Mouse (Mus musculus) kidney, embryonic 14.5 days (tissue): ENCODE data around the gene Olfr1497. TPM values are rescaled to one million over a fixed set of nuclear protein-coding genes. Genes with fewer than 3 reads are reported as not detected.

Source experiments
- ATAC-seq: fragments of 200-750 bp; cut with Nextera tagmentation; 2 replicates; pipeline ENCODE4 v1.8.0; 2017; ENCODE audit warnings: moderate number of reproducible peaks, mild to moderate bottlenecking, moderate TSS enrichment, moderate library complexity; ENCODE audit not compliant: low FRiP score, low TSS enrichment
- H3K27ac ChIP-seq: fragments of 300-500 bp; sonication (generic); 2 replicates; pipeline ENCODE4 v1.5.1; 2014; ENCODE audit warnings: low read depth, mild to moderate bottlenecking, low read length, moderate library complexity, mixed read lengths
- H3K27me3 ChIP-seq: fragments of 300-500 bp; sonication (generic); 2 replicates; pipeline ENCODE4 v1.6.1; 2014; ENCODE audit warnings: mild to moderate bottlenecking, low read length; ENCODE audit not compliant: control insufficient read depth, insufficient read depth
- H3K36me3 ChIP-seq: fragments of 300-500 bp; sonication (generic); 2 replicates; pipeline ENCODE4 v1.6.1; 2014; ENCODE audit warnings: low read length, mixed read lengths; ENCODE audit not compliant: control insufficient read depth, insufficient read depth
- H3K4me1 ChIP-seq: fragments of 300-500 bp; sonication (generic); 2 replicates; pipeline ENCODE4 v1.6.1; 2014; ENCODE audit warnings: low read length, mixed read lengths; ENCODE audit not compliant: control insufficient read depth, insufficient read depth
- H3K4me2 ChIP-seq: fragments of 300-500 bp; sonication (generic); replicated peaks from 2 replicates; pipeline ENCODE4 v1.6.1; 2014; ENCODE audit warnings: low read depth, mild to moderate bottlenecking, low read length
- H3K4me3 ChIP-seq: fragments of 300-500 bp; sonication (generic); 2 replicates; pipeline ENCODE4 v1.5.1; 2014; ENCODE audit warnings: mild to moderate bottlenecking, low read length
- H3K9ac ChIP-seq: fragments of 300-500 bp; sonication (generic); 2 replicates; pipeline ENCODE4 v1.6.1; 2014; ENCODE audit warnings: low read depth, mild to moderate bottlenecking, low read length, moderate library complexity
- H3K9me3 ChIP-seq: fragments of 300-500 bp; sonication (generic); 2 replicates; pipeline ENCODE4 v1.6.1; 2016; ENCODE audit warnings: low read length; ENCODE audit not compliant: control insufficient read depth
- WGBS: fragments of 180-500 bp; shearing (Covaris S2); extraction: QIAGEN DNeasy Blood & Tissue Kit; methylation state at CpG from one replicate; pipeline ENCODE4 v1.1.7; 2014; 5-methylcytosine and 5-hydroxymethylcytosine counted together
- polyA plus RNA-seq: library from polyadenylated mRNA; unstranded; fragments of >200 nt; fragmentation: Nextera tagmentation; extraction: Ambion mirVana; gene quantifications from 2 replicates; pipeline ENCODE4 v1.2.1, GENCODE M21; 2014

The Olfr1497 gene
- polyA plus RNA-seq, 1 experiment from 2014 or later: not detected

DNA sequence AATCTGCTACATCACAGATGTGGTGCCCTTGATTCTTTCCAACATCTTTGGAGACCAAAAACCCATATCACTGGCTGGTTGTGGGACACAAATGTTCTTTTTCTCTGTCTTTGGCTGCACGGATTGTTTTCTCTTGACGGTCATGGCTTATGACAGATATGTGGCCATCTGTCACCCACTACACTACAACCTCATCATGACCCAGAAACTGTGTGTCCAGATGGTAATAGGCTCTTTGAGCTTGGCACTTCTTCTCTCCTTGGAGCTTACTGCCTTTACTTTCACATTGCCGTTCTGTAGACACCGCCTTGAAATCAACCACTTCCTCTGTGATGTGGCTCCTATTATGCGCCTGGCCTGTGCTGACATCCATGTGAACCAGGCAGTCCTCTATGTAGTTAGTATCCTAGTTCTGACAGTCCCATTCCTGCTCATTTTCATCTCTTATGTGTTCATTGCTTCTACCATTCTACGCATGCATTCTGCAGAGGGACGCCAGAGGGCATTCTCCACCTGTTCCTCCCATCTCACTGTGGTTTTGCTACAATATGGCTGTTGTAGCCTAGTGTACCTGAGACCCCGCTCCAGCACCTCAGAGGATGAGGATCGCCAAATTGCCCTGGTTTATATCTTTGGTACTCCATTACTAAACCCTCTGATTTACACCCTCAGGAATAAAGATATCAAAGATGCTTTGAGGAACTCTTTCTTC is 29.3 kb downstream of the Olfr1497 start:
- WGBS: 89% methylated on average over 9 of the region's 9 CpGs
- no peak overlapping the region for H3K4me3 ChIP-seq
- H3K27me3 ChIP-seq: no peaks in the 10 kb centered on the region
- H3K9ac ChIP-seq: no peak overlapping the region
- H3K4me1 ChIP-seq: no peaks in the 10 kb centered on the region
- no peak for ATAC-seq
- H3K27ac ChIP-seq: no peak overlapping the region
- H3K36me3 ChIP-seq: no peaks in the 10 kb centered on the region
- no peak overlapping the region for H3K4me2 ChIP-seq
- H3K9me3 ChIP-seq: no peaks in the 10 kb centered on the region

DNA sequence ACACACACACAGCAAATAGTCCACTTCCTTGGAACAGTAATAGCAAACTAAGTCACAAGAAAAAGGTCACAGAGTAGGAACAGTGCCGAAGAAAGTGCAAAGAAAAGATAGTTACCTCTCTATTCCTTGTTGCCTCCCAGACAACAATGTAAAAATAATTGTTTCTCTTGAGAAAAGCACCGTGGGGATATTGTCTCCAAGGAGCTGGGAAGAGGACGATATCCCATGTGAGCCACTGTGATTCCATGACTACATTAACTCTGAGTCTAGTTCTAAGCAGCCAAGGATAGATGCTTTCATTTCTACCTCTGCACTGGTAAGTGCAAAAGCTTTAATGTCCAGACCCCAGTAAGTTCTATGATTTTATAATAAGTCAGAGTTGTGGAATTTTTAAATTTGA is 33.7 kb downstream of the Olfr1497 start, which contains the start of gene Olfr1495:
Olfr1495 (plus strand) TSS at position 301 of the 400 bp plus-strand sequence.
- Histone ChIP-seq H3K36me3 (no peaks in the 10 kb centered on the region), H3K9me3 (no peaks in the 10 kb centered on the region), H3K4me2 (no peak within 1 kb of the TSS), H3K4me3 (no peak within 1 kb of the TSS), H3K27me3 (no peaks in the 10 kb centered on the region), H3K27ac (no peak within 1 kb of the TSS), H3K9ac (no peak within 1 kb of the TSS), H3K4me1 (no peaks in the 10 kb centered on the region)
- 83% methylated on average over 3 of the region's 3 CpGs for WGBS
- no peak for ATAC-seq

DNA sequence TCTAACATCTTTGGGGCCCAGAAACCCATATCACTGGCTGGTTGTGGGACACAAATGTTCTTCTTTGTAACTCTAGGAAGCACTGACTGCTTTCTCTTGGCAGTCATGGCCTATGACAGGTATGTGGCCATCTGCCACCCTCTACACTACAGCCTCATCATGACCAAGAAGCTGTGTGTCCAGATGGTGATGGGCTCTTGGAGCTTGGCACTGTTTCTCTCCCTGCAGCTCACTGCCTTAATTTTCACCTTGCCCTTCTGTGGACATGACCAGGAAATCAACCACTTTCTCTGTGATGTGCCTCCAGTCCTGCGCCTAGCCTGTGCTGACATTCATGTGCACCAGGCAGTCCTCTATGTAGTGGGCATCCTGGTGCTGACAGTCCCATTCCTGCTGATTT is 48.6 kb downstream of the Olfr1497 start:
- Histone ChIP-seq H3K4me2 (no peak overlapping the region), H3K27ac (no peak overlapping the region), H3K27me3 (no peaks in the 10 kb centered on the region), H3K36me3 (no peaks in the 10 kb centered on the region), H3K4me3 (no peak overlapping the region), H3K9me3 (no peaks in the 10 kb centered on the region), H3K4me1 (no peaks in the 10 kb centered on the region), H3K9ac (no peak overlapping the region)
- 89% methylated on average over 1 of the region's 1 CpGs for WGBS
- no peak for ATAC-seq

Other genes with a start within 250 kb of the Olfr1497 start
- gene Olfr1484, start 214.7 kb downstream of the Olfr1497 start, polyA plus RNA-seq: not detected in 2 replicates
- gene Olfr1487, start 180.8 kb downstream of the Olfr1497 start, polyA plus RNA-seq: not detected in 2 replicates
- not detected in 2 replicates for gene Olfr1489, start 166.6 kb downstream of the Olfr1497 start, polyA plus RNA-seq
- not detected in 2 replicates for gene Olfr1490, start 147.1 kb downstream of the Olfr1497 start, polyA plus RNA-seq
- gene Olfr1491, start 100.9 kb downstream of the Olfr1497 start, polyA plus RNA-seq: not detected in 2 replicates
- not detected in 2 replicates for gene Olfr1493-ps1, start 74.9 kb downstream of the Olfr1497 start, polyA plus RNA-seq
- not detected in 2 replicates for gene Olfr1494, start 58.5 kb downstream of the Olfr1497 start, polyA plus RNA-seq
- gene Olfr1495, start 33.6 kb downstream of the Olfr1497 start, polyA plus RNA-seq: not detected in 2 replicates
- not detected in 2 replicates for gene Olfr1496, start 20.3 kb downstream of the Olfr1497 start, polyA plus RNA-seq
- not detected in 2 replicates for gene Olfr1499, start 21.2 kb upstream of the Olfr1497 start, polyA plus RNA-seq
- not detected in 2 replicates for gene Olfr1500, start 32.3 kb upstream of the Olfr1497 start, polyA plus RNA-seq
- gene Olfr1501, start 52.5 kb upstream of the Olfr1497 start, polyA plus RNA-seq: not detected in 2 replicates
- not detected in 2 replicates for gene Olfr1502, start 63.6 kb upstream of the Olfr1497 start, polyA plus RNA-seq
- not detected in 2 replicates for gene Olfr1504, start 99.7 kb upstream of the Olfr1497 start, polyA plus RNA-seq
- gene Olfr1505, start 115.3 kb upstream of the Olfr1497 start, polyA plus RNA-seq: not detected in 2 replicates